Mouse (Mus musculus) kidney, embryonic 16.5 days (tissue): ENCODE measurements at regions not wholly inside any gene's neighbourhood (a gene's known extent, or its start where the extent isn't known, plus 50 kb on each side); places are given as distances from the start of the nearest gene placed in this dataset.

ENCODE experiments used
- ATAC-seq: fragments of 200-750 bp; cut with Nextera tagmentation; 2 replicates; pipeline ENCODE4 v1.8.0; 2017; ENCODE audit warnings: moderate TSS enrichment; ENCODE audit not compliant: low FRiP score, low TSS enrichment
- H3K27ac ChIP-seq: fragments of 300-500 bp; sonication (generic); 2 replicates; pipeline ENCODE4 v1.5.1; 2014; ENCODE audit warnings: low read length
- H3K27me3 ChIP-seq: fragments of 300-500 bp; sonication (generic); 2 replicates; pipeline ENCODE4 v1.6.1; 2014; ENCODE audit warnings: low read length, control low read depth, mixed read lengths; ENCODE audit not compliant: insufficient read depth
- H3K36me3 ChIP-seq: fragments of 300-500 bp; sonication (generic); 2 replicates; pipeline ENCODE4 v1.6.1; 2014; ENCODE audit warnings: low read length, control low read depth, mixed read lengths; ENCODE audit not compliant: insufficient read depth
- H3K4me1 ChIP-seq: fragments of 300-500 bp; sonication (generic); 2 replicates; pipeline ENCODE4 v1.6.1; 2014; ENCODE audit warnings: low read length, control low read depth, mixed read lengths; ENCODE audit not compliant: insufficient read depth
- H3K4me2 ChIP-seq: fragments of 300-500 bp; sonication (generic); replicated peaks from 2 replicates; pipeline ENCODE4 v1.6.1; 2014; ENCODE audit warnings: low read depth, low read length
- H3K4me3 ChIP-seq: fragments of 300-500 bp; sonication (generic); 2 replicates; pipeline ENCODE4 v1.5.1; 2014; ENCODE audit warnings: mild to moderate bottlenecking, low read length
- H3K9ac ChIP-seq: fragments of 300-500 bp; sonication (generic); replicated peaks from 2 replicates; pipeline ENCODE4 v1.6.1; 2014; ENCODE audit warnings: low read length
- H3K9me3 ChIP-seq: fragments of 300-500 bp; sonication (generic); 2 replicates; pipeline ENCODE4 v1.6.1; 2016; ENCODE audit warnings: low read length, control low read depth
- WGBS: fragments of 180-500 bp; shearing (Covaris S2); extraction: QIAGEN DNeasy Blood & Tissue Kit; methylation state at CpG from one replicate; pipeline ENCODE4 v1.1.7; 2014; 5-methylcytosine and 5-hydroxymethylcytosine counted together

DNA sequence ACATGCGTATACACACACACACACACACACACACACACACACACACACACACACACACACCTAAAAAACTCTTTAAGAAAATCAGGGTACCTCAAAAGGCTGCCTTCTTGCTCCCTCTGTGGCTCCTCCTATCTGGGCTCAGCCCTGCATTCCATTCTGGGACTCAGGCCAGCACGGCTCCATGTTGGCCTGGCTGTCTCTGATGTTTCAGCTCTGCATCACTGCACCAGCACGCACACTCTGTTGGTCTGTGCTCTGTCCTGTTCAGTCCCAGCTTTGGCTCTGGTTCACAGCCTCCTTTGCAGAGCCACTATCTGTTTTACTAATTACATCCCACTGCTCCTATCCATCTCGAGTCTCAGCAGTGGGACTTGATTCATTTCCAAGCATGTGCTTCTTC, 108.8 kb upstream of the Eif4g2 start:
- Histone ChIP-seq H3K27ac (0 out of 2 replicates have a peak overlapping the region, but pooled peaks have one; percentile 10), H3K4me1 (peaks cover 10% of the 10 kb centered on the region), H3K27me3 (no peaks in the 10 kb centered on the region), H3K36me3 (no peaks in the 10 kb centered on the region), H3K4me3 (no peak overlapping the region), H3K9me3 (no peaks in the 10 kb centered on the region), H3K9ac (no peak overlapping the region), H3K4me2 (no peak overlapping the region)
- ATAC-seq, result peak; percentile 97
- WGBS, result 30% methylated on average over 4 of the region's 4 CpGs

DNA sequence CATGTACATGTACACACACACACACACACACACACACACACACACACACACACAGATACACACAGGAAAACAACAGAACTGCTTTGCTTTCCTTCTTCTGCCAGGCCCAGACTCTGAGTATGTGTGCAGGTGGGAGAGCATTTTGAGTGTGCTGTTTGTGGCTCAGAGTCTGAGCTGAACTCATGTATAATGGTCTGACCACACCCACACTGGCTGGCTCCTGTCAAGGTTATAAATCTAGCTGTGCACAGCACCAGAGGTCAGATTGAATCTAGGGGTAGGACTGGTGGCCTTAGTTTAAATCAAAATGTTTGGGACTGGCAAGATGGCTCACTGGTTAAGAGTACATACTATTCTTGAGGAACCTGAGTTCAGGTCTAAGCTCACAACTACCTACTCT, 108.4 kb upstream of the Eif4g2 start:
- Histone ChIP-seq H3K4me2 (no peak overlapping the region), H3K4me1 (peaks cover 10% of the 10 kb centered on the region), H3K4me3 (no peak overlapping the region), H3K27me3 (no peaks in the 10 kb centered on the region), H3K27ac (no peak overlapping the region), H3K36me3 (no peaks in the 10 kb centered on the region), H3K9me3 (no peaks in the 10 kb centered on the region), H3K9ac (no peak overlapping the region)
- peak; percentile 63; the same call in 1 of the 2 replicates for ATAC-seq

DNA sequence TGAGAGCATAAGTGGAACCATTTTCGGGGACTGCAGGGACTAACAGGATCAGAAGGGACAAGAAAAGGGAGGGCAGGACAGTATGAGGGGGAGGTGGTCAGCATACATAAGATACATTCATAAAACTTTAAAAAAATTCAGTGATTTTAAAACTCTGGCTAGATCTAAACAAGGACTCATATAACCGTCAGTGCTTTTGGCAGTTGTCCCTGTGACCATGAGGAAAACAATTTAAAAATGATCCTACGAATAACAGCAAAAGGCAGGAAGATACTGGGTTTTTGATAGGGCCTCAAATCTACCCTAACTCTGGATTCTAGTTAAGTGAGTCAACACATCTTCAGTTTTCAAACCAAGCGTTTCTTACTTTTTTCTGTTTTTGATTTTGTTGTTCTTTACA, 106.9 kb upstream of the Eif4g2 start:
- Histone ChIP-seq H3K36me3 (no peaks in the 10 kb centered on the region), H3K9ac (no peak overlapping the region), H3K4me1 (peaks cover 10% of the 10 kb centered on the region), H3K4me3 (no peak overlapping the region), H3K9me3 (no peaks in the 10 kb centered on the region), H3K27ac (no peak overlapping the region), H3K27me3 (no peaks in the 10 kb centered on the region), H3K4me2 (no peak overlapping the region)
- 75% methylated on average over 4 of the region's 4 CpGs for WGBS
- no peak for ATAC-seq

DNA sequence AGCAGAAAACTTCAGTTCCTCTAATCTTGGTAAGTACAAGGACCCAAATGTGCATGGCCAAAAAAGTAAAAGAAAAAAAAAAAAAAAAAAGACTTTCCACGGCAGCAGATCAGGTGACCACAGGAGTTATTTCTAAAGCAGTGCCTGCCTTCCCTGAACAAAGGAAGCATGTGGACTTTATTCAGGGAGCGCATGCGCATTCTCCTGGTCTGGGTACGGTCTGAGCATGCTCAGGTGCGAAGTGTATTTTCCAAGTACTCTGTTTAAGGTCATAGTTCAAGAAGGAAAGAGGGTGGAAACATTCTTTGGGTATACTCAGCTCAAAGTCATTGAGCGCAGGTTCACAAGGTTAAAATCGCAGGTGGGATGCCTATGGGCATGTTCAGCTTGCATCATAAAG, 103.1 kb upstream of the Eif4g2 start:
- H3K36me3 ChIP-seq, result no peaks in the 10 kb centered on the region
- ATAC-seq, result no peak
- H3K4me2 ChIP-seq, result no peak overlapping the region
- no peaks in the 10 kb centered on the region for H3K9me3 ChIP-seq
- WGBS, result 80% methylated on average over 7 of the region's 7 CpGs
- 0 out of 2 replicates have a peak, but pooled peaks cover 11% of the 10 kb centered on the region for H3K4me1 ChIP-seq
- no peak overlapping the region for H3K27ac ChIP-seq
- no peaks in the 10 kb centered on the region for H3K27me3 ChIP-seq
- H3K4me3 ChIP-seq, result no peak overlapping the region
- H3K9ac ChIP-seq, result no peak overlapping the region

DNA sequence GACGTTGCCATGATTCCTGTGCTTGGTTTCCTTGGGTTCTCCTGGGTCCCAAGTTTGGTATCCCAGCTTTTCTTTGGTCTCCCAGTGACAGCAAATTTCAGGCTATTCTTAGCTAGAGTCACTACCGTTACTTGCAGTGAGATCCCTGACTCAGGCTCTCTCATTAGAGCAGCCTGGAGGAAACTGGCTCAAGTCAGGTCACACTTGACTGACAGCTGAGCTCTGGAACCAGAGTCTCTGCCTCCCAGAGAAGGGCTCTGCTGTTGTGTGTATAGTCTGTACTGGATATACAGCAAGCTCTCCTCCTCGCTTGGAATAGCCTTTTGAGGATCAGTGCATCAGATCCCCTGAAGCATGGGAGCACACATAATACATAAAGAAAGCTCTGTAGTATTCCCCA, 100.7 kb upstream of the Eif4g2 start:
- WGBS, result 58% methylated on average over 3 of the region's 3 CpGs
- Histone ChIP-seq H3K27ac (no peak overlapping the region), H3K9ac (no peak overlapping the region), H3K4me2 (no peak overlapping the region), H3K4me1 (peaks cover 20% of the 10 kb centered on the region; the same call in 1 of the 2 replicates), H3K27me3 (no peaks in the 10 kb centered on the region), H3K9me3 (no peaks in the 10 kb centered on the region), H3K4me3 (no peak overlapping the region), H3K36me3 (no peaks in the 10 kb centered on the region)
- no peak for ATAC-seq

DNA sequence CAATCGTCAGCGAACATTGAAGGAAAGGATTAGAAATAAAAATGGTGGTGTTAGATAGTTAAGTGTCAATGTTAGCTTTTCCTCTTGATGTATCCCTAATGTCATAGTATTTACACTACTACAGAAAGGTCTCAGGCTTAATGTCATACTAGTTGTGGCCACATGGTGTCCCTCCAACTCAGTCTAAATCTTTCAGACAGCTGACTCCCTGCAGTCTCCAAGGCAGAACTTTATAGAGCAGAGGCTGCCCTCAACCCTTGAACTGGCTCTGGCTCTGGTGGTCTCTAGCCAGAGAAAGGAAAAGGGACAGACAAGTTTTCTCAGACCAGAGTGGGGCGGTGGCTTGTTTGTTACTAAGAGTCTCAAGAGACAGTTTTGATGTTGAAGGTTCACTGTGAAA, 99.5 kb upstream of the Eif4g2 start:
- no peaks in the 10 kb centered on the region for H3K9me3 ChIP-seq
- peak; percentile 62; the same call in 1 of the 2 replicates for ATAC-seq
- H3K4me3 ChIP-seq, result no peak overlapping the region
- no peaks in the 10 kb centered on the region for H3K27me3 ChIP-seq
- no peak overlapping the region for H3K9ac ChIP-seq
- H3K27ac ChIP-seq, result no peak overlapping the region
- H3K4me2 ChIP-seq, result no peak overlapping the region
- H3K36me3 ChIP-seq, result no peaks in the 10 kb centered on the region
- H3K4me1 ChIP-seq, result peaks cover 20% of the 10 kb centered on the region; the same call in 1 of the 2 replicates
- 63% methylated on average over 3 of the region's 3 CpGs for WGBS

DNA sequence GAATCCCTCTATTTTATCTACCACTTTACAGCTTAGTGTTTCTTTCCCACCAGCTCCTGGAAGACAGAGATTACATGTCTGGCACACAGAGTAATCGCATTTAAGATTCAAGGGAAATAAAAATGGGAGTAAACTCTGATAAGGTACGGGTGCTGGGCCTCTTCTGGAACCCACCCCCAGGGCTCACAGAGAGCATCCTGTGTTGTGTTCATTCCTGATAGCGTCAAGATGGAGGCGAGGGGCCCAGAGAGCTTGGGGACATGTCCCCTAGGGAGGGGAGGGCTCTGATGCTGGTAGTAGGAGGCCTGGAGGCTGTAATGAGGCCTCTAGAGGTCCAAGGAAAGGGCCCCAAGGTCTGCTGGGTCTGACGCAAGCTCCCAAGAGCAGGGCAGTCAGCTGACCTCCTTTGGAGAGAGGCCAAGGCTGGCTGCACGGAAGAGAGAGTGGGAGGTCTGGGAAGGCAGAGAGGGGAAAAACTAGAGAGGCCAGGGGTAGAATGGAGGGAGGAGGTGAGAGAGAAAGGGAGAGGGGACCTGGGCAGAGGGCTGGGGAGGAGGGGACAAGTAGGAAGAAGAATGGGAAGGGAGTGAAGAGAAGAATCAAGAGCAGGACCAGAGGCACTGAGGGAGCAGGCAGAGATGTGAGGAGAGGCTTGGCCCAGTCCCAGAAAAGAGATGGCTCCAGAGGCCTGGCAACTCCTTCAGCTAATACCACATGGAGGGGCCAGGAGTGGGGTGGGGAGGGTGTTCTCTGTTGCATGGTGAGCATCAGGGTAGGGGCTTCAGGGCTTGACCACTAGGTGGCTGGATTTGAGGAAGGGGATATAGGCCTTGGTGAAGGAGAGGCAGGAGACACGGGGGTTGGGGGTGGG, 96.8 kb upstream of the Eif4g2 start:
- no peak overlapping the region for H3K4me2 ChIP-seq
- peak overlapping the region; percentile 2; the same call in 1 of the 2 replicates for H3K9ac ChIP-seq
- H3K4me1 ChIP-seq, result peaks cover 20% of the 10 kb centered on the region; the same call in 1 of the 2 replicates
- H3K27me3 ChIP-seq, result no peaks in the 10 kb centered on the region
- 39% methylated on average over 7 of the region's 7 CpGs for WGBS
- peak overlapping the region; percentile 26; the same call in 1 of the 2 replicates for H3K27ac ChIP-seq
- peak; percentile 72 for ATAC-seq
- H3K4me3 ChIP-seq, result no peak overlapping the region
- no peaks in the 10 kb centered on the region for H3K36me3 ChIP-seq
- no peaks in the 10 kb centered on the region for H3K9me3 ChIP-seq

DNA sequence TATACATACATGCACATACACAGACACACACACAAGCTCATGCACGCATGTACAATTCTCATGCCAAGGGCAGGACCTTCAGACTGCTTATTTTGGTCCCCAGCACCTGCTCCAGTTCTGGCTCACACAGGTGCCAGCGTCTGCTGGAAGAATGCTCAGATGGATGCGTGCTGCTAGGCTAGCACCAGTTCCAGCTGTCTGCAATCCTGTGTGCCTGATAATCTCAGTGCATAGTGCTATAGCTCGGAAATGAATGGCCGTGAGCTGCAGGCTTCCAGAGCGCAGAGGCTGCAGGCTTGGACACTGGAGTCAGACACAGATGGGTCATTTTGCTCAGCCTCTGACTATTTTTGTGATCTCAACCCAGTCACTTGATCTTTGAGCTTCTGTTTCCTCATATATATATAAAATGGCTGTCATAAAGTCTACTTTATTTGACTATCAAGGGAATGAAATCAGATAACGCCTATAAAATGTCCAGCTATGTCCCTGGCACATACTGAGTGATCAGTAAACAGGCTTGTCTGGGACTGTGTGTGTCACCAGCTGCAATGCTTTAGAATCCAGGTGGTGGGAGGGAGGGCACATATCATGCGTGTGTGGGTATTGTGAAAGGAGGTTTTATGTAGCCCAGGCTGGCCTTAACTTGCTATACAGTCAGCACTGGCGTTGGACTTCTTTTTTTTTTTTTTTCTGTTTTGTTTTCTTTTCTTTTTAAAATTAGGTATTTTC, 91.7 kb upstream of the Eif4g2 start:
- ATAC-seq, result no peak
- WGBS, result 72% methylated on average over 9 of the region's 9 CpGs

DNA sequence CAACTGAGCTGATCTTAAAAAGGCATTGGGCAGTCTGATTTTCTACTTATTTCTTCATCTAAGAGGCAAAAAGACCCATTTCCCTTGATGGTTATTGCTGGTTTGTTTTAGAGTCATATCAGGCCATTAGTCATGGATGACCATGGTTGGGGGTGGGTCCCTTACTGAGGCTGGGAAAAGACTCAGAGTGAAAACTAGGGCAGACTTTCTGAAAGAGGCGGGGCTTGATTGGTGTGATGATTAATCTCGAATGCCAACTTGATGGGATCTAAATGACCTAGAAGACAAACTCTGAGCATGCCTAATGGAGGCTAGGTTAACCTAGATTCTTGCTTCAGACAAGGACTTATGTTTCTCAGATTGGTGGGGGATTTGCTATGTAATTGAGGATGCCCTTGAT, 89.2 kb upstream of the Eif4g2 start:
- Histone ChIP-seq H3K36me3 (no peaks in the 10 kb centered on the region), H3K27ac (no peak overlapping the region), H3K4me3 (no peak overlapping the region), H3K9ac (no peak overlapping the region), H3K9me3 (no peaks in the 10 kb centered on the region), H3K27me3 (no peaks in the 10 kb centered on the region), H3K4me1 (0 out of 2 replicates have a peak, but pooled peaks cover 3% of the 10 kb centered on the region), H3K4me2 (no peak overlapping the region)
- WGBS, result 65% methylated on average over 2 of the region's 2 CpGs
- no peak for ATAC-seq

More for the DNA sequence above, 91.7 kb upstream of the Eif4g2 start:
- Histone ChIP-seq H3K4me2 (no peak overlapping the region), H3K4me3 (no peak overlapping the region), H3K27me3 (no peaks in the 10 kb centered on the region), H3K27ac (no peak overlapping the region), H3K9me3 (no peaks in the 10 kb centered on the region), H3K4me1 (peaks cover 8% of the 10 kb centered on the region; the same call in 1 of the 2 replicates), H3K36me3 (no peaks in the 10 kb centered on the region), H3K9ac (no peak overlapping the region)
